Mouse (Mus musculus): ENCODE results near the gene Srgap3.

The Srgap3 gene

DNA sequence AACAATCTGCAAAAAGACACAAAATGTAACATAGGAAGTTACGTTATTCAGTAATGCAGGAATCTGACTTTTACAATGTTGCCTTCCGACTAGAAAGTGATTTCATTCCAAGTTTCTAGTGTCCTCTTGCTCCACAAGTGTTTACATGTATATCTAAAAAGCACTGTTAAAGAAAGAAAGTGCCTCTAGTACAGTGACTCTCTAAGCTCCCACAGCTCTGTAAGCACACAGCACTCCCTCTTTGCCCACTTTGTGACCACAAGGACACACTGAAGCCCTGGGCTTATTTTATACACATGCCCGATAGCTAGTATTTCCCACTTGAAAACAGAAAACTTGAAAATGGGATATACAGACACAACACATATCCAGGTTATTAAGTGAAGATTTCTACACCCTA, 259.0 kb downstream of the Srgap3 start:
- no peak for DNase-seq (ENCODE audit: low read depth, low spot score)

- no peak for DNase-seq (ENCODE audit: low read depth, low spot score)
Observed at GRCm38 (mm10) chr6:112686485-112686884, 260.6 kb downstream of the Srgap3 start.

DNA sequence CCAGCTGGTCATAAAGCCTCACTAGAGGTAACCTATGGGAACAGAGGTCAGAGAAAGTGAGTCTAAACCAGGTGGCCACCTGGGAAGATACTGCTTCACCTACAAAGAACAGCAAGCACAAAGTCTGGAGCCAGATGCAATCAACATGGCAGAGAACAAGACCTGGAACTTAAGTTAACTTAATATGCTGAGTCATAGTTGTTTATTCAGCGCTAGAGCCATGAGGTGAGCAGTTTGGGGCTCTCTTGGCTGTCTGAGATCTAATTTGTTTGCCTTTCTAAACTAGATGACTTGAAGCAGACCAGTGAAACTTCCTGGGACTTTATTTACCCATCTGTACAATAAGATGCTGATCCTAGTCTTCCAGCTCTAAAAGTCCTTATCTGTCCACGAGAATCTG, 263.0 kb downstream of the Srgap3 start:
- DNase-seq (ENCODE audit: low read depth, low spot score): no peak

Measured in retina, postnatal 7 days (tissue).